Comparison of ENCODE assay signal across 8 mouse cellular contexts in the genomic region with DNA sequence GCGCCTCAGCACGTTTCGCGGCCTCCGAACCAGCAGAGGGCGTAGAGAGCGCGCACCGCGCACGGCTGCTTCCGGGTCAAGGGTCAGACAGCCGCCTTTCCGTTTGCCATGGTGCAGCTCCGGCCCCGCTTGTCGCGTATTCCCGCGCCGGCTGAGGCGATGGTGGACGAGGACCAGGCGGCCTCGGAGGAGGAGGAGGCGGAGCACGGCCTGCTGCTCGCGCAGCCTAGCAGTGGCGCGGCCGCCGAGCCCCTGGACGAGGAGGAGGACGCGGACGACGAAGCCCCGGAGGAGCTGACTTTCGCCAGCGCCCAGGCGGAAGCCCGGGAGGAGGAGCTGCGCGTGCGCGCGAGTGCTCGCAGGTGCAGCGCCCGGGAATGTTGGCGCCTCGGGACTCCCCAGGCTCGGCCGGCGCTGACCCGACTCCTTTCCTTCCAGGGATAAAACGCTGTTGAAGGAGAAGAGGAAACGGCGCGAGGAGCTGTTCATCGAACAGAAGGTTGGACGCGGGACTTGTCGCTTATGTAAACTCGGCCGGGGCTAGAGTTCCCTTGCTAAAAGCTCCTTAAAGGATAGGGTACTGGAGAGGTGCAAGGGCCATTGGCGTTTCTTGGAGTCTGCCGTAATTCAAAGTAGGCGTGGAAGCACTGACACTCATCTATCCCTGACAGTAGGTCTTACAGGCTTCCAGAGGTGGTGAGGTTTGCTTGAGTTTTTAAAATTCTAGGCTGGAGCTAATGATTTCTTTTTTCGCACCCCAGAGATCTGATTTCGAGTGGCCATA. TPM values are rescaled to one million over a fixed set of nuclear protein-coding genes. Genes with fewer than 3 reads are reported as not detected.
DNase-seq lines count a peak whose midpoint lies in the region; ATAC-seq lines count a peak whose summit lies in the region.

A gene (plus strand): TSS at position 94 of the 784 bp plus-strand sequence.

- intact Hi-C loops in gastrocnemius, postnatal 14 days (cut with DNase I; ENCODE audit: low total_unique reads), result loop anchor here (5.0 kb wide), 1 partner anchor 216 kb away; no protein-coding TSS in a partner anchor
- intact Hi-C loops in left cerebral cortex, postnatal 10 days (cut with DNase I), result loop anchor here (5.0 kb wide), 1 partner anchor 216 kb away; no protein-coding TSS in a partner anchor

- peak; percentile 92 for DNase-seq in adipocyte (ENCODE audit: low spot score)
- DNase-seq in embryo, embryonic 10 days (ENCODE audit: low spot score), result peak; percentile 95
- peak; percentile 96 for DNase-seq in gastrocnemius, postnatal 14 days
- DNase-seq in left cerebral cortex, postnatal 10 days (ENCODE audit: extremely low spot score in 1 of 2, low spot score in 2 of 2), result peak; percentile 93 to 97
- peak; percentile 98 for DNase-seq in right cerebral cortex, postnatal 25 days
- peak; percentile 92 to 97 for DNase-seq in urinary bladder, postnatal 4 days (ENCODE audit: low spot score in 2 of 2)

- peak; percentile 95 for ATAC-seq in inflammation-experienced regulatory T-cells, adult 6 months
- ATAC-seq in megakaryocyte-erythroid progenitor cell, adult 5-6 weeks (replicated peaks; ENCODE audit: low FRiP score, low TSS enrichment, poor library complexity, severe bottlenecking), result peak; percentile 85

RNA-seq across cellular contexts. Expression of the gene that starts here (rescaled TPM):
- total RNA-seq in gastrocnemius, postnatal 14 days (2021), result 100 to 1,000 TPM; 133 to 137 TPM
- polyA plus RNA-seq in inflammation-experienced regulatory T-cells, adult 6 months (2017; shearing (Covaris generic)), result 100 to 1,000 TPM; 161 to 171 (median 171) TPM
- 10 to 100 TPM; 82.5 to 94.7 TPM for total RNA-seq in left cerebral cortex, postnatal 10 days (2021)
- 182 and 212 TPM in 2 replicates for total RNA-seq in megakaryocyte-erythroid progenitor cell, adult 5-6 weeks (2014; fragmentation: Nextera tagmentation)
- 282 and 379 TPM in 2 replicates for total RNA-seq in megakaryocyte-erythroid progenitor cell, adult 5-6 weeks (2017)

Comparison
In these comparisons a context has a peak if more than half of its experiments do, and no peak if none do; other contexts are left out.
1. Peak in every context shown above with its lines: DNase-seq and ATAC-seq.